Mouse (Mus musculus) kidney, adult 2 months (tissue): ENCODE data around the gene Cldn18. TPM values are rescaled to one million over a fixed set of nuclear protein-coding genes. Genes with fewer than 3 reads are reported as not detected.

Source experiments
- DNase-seq: peaks from one replicate; pipeline ENCODE4 v3.0.0; 2021
- H3K27ac ChIP-seq: fragments of 200-500 bp; 2 replicates; pipeline ENCODE4 v1.5.1; 2012; ENCODE audit warnings: low read depth, low read length, control low read depth, inconsistent platforms; ENCODE audit not compliant: insufficient read depth
- H3K27me3 ChIP-seq: fragments of 200-500 bp; replicated peaks from 2 replicates; pipeline ENCODE4 v1.6.1; 2012; ENCODE audit warnings: mild to moderate bottlenecking, moderate library complexity, low read length, inconsistent platforms; ENCODE audit not compliant: control insufficient read depth, insufficient read depth
- H3K36me3 ChIP-seq: fragments of 200-500 bp; 2 replicates; pipeline ENCODE4 v1.6.1; 2012; ENCODE audit warnings: mild to moderate bottlenecking, moderate library complexity, low read length, inconsistent platforms; ENCODE audit not compliant: control insufficient read depth, insufficient read depth
- H3K4me1 ChIP-seq: fragments of 200-500 bp; 2 replicates; pipeline ENCODE4 v1.6.1; 2011; ENCODE audit warnings: low read length; ENCODE audit not compliant: control insufficient read depth, insufficient read depth
- H3K4me3 ChIP-seq: fragments of 200-500 bp; 2 replicates; pipeline ENCODE4 v1.5.1; 2011; ENCODE audit warnings: mild to moderate bottlenecking, low read depth, low read length, control low read depth; ENCODE audit not compliant: insufficient read depth
- CTCF ChIP-seq: fragments of 200-500 bp; conservative IDR thresholded peaks from 2 replicates; pipeline ENCODE4 v1.5.1; 2011; ENCODE audit warnings: low read depth, mild to moderate bottlenecking, control low read depth, low read length, moderate library complexity, mixed read lengths; ENCODE audit not compliant: insufficient read depth, insufficient read length
- POLR2A ChIP-seq: fragments of 200-500 bp; IDR thresholded peaks from one replicate; pipeline ENCODE4 v1.6.1; 2011; ENCODE audit warnings: low read depth, low read length, control low read depth
- WGBS: fragments of 180-500 bp; shearing (Covaris S2); methylation state at CpG from one replicate; pipeline ENCODE4 v1.1.7; 2018; 5-methylcytosine and 5-hydroxymethylcytosine counted together
- polyA plus RNA-seq: library from polyadenylated mRNA; depleted of rRNA; stranded (reverse); fragments of >200 nt; gene quantifications from 2 replicates; pipeline ENCODE4 v1.2.3, GENCODE M21; 2012

Gene Cldn18
- polyA plus RNA-seq, 1 experiment, result 0.08 TPM

DNA sequence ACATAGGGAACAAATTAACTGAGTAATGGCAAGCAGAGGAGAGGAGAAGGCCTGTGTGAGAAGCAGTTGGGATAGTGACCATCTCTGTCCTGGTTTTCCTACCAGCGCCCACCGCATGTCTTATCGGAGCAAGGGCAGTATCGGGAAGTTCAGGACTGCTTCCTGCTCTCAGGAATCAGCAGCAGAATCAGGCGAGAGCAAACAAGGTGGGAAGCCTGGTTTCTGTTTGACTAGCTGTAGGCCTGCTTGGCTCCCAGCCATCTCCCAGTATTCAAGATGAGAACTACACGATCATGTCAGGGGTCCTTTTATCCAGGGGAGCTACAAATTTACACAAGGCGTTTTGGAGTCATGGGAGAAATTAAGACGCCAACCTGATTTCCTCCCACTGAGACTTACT lies 8.2 kb upstream of the Cldn18 start:
- no peaks in the 10 kb centered on the region for H3K36me3 ChIP-seq
- 63% methylated on average over 8 of the region's 8 CpGs for WGBS
- TF ChIP-seq POLR2A (no peak), CTCF (no peak)
- H3K4me1 ChIP-seq, result no peaks in the 10 kb centered on the region
- H3K27me3 ChIP-seq, result no peaks in the 10 kb centered on the region
- no peak overlapping the region for H3K4me3 ChIP-seq
- DNase-seq, result no peak
- no peak overlapping the region for H3K27ac ChIP-seq

DNA sequence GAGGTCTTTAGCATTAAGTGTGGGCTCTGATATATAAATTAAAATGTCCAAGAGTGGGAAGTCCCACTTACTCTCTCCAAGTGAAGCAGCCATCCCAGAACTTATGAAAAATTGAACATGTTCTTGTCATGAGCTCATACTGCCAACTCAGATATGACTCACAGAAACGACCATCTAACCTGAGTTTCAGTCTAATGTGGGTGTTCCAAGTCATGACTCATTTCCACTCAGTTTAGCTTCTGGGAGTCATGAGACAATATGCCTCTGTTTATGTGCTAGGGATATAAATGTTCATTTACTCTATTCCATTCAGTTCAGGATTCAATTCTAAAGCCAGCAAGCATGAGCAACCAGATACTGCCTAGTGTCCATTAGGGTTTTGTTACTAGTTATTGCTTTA lies 2.9 kb upstream of the Cldn18 start:
- no peak overlapping the region for H3K27ac ChIP-seq
- no peak for DNase-seq
- H3K36me3 ChIP-seq, result no peaks in the 10 kb centered on the region
- TF ChIP-seq CTCF (no peak), POLR2A (no peak)
- WGBS, result 40% methylated on average over 1 of the region's 1 CpGs
- no peak overlapping the region for H3K4me3 ChIP-seq
- no peaks in the 10 kb centered on the region for H3K27me3 ChIP-seq
- no peaks in the 10 kb centered on the region for H3K4me1 ChIP-seq

DNA sequence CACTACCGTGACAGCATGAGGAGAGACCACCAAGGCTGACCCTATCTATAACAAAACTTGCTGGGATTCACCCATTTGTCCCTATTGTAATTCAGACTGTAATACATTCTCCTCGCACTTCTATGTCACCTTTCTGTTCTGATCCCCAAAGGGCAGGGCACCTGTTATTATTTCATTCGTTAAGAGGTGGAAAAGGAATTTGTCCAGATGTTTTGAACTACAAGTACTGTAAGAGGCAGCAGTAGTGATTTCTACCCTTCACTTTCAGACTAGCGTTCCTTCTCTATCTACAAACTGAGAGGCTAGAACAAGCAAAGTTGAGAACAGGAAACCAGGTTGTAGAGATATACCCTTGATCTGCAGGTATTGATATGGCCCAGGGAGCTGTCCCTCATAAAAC lies 6.8 kb downstream of the Cldn18 start:
- no peak for DNase-seq
- Histone ChIP-seq H3K36me3 (no peaks in the 10 kb centered on the region), H3K4me3 (no peak overlapping the region), H3K27ac (no peak overlapping the region), H3K27me3 (no peaks in the 10 kb centered on the region), H3K4me1 (peaks cover 10% of the 10 kb centered on the region; the same call in 1 of the 2 replicates)
- TF ChIP-seq CTCF (no peak), POLR2A (no peak)
- 83% methylated on average over 4 of the region's 4 CpGs for WGBS

DNA sequence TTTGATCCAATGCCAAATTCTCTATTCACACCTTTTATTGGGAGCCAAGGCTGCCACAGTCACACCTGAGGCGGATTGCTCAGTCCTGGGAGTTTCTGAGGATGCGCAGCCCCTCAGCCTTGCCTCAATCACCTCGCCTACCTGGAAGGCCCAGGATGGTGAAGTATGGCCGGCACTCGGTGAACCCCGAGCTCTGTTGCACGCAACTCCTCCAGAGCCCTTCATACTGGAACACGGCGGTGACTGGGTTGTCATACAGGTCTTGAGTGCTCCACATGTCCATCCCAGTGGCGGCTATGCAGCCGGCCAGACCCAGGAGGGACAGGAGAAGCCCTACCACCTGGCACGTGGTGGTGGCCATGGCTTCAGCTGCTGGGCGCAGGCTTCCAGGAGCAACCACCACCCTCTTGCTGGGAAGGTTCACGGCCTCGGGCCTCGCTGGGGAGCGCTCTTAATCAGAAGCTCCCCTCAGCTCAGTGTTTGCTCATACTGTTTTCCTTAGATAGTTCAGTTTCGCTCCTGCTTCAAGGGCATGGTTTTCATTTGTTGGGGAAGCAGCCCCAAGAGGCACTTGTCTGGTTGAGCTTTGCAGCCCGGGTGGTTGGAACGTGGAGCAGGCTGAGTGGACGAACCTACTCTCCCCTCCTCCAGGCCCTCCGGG lies 7.3 kb downstream of the Cldn18 start:
- peaks cover 10% of the 10 kb centered on the region; the same call in 1 of the 2 replicates for H3K4me1 ChIP-seq
- 89% methylated on average over 22 of the region's 22 CpGs for WGBS
- TF ChIP-seq POLR2A (no peak), CTCF (no peak)
- H3K27me3 ChIP-seq, result no peaks in the 10 kb centered on the region
- no peak overlapping the region for H3K27ac ChIP-seq
- DNase-seq, result no peak
- H3K4me3 ChIP-seq, result no peak overlapping the region
- H3K36me3 ChIP-seq, result no peaks in the 10 kb centered on the region

DNA sequence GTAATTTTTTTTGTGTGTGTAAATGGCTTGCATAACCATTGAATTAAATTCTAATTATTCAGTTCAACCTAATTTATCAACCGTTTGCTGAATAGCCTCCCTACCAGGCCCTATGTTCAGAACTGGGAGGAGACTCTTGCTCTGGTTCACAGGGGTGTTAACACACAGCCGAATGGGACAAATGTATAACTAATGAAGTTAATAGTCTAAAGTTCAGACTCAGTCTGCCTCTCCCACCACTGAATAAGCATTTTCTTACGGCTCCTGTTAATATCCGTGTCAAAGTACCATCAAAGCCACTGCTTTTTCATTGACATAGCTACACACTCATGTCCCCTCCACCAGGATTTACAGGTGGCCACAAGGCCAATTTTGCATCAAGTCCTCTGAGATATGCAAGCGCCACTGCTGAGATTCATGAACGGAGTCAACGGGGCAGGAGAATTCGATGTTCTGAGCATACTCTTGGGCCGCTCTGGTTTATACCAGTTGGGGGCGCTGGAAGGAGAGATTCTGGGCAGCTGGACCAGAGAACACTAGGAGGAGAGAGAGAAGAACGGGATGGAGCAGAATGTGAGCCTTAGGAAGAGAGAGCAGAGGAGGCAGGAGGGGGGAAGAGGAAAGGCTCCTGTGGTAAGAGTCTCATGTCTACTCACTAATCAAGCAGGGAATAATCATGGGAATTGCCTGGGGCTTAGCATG lies 9.5 kb downstream of the Cldn18 start:
- no peaks in the 10 kb centered on the region for H3K36me3 ChIP-seq
- WGBS, result 52% methylated on average over 11 of the region's 11 CpGs
- DNase-seq, result peak; percentile 81
- H3K4me3 ChIP-seq, result peak overlapping the region; percentile 26; the same call in 1 of the 2 replicates
- no peaks in the 10 kb centered on the region for H3K27me3 ChIP-seq
- no peak for TF ChIP-seq POLR2A
- TF ChIP-seq CTCF, result no peak
- H3K27ac ChIP-seq, result peak overlapping the region; percentile 85
- peaks cover 10% of the 10 kb centered on the region; the same call in 1 of the 2 replicates for H3K4me1 ChIP-seq

DNA sequence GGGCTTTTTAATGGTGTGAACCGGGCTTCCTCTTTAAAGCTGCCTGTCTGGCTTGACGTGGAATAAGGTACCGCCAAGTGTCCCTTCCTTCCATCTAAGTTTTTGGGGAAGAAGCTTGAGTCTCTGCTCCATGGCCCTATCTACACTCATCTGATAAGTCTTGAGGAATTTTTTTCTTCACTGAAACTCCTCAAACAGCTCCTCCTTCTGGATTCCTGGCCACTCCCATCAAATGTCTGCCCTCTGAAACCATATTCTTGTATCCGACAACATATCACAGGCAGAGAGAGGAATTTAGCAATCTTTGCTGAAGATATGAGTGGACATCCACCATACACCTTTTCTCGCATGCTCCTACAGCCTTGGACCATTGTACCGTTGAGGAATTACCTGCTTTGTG lies 10.8 kb downstream of the Cldn18 start:
- no peak for DNase-seq
- TF ChIP-seq POLR2A (no peak), CTCF (no peak)
- no peak overlapping the region for H3K4me3 ChIP-seq
- H3K4me1 ChIP-seq, result peaks cover 10% of the 10 kb centered on the region; the same call in 1 of the 2 replicates
- H3K27me3 ChIP-seq, result no peaks in the 10 kb centered on the region
- WGBS, result 93% methylated on average over 6 of the region's 6 CpGs
- H3K36me3 ChIP-seq, result no peaks in the 10 kb centered on the region
- H3K27ac ChIP-seq, result no peak overlapping the region; the same call in 1 of the 2 replicates

DNA sequence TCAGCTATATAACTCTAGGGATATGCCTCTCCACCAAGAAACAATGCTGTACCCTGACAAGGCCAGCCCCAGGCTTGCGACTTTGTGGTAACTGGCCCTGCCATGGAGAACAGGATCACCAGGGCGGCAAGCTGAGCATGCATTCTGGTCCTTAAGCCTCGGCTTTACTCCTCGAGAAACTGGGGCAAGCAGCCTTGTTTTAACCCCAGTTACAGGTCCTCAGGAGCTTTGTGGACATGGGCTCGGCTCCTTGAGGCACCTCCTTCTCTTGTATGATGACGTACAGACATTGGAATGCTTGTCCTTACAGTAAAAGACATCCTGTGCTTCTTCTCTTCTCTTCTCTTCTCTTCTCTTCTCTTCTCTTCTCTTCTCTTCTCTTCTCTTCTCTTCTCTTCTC lies 13.4 kb downstream of the Cldn18 start:
- 89% methylated on average over 6 of the region's 6 CpGs for WGBS
- DNase-seq, result no peak
- Histone ChIP-seq H3K4me1 (peaks cover 16% of the 10 kb centered on the region; the same call in 1 of the 2 replicates), H3K27me3 (no peaks in the 10 kb centered on the region), H3K36me3 (no peaks in the 10 kb centered on the region), H3K4me3 (no peak overlapping the region), H3K27ac (no peak overlapping the region)
- TF ChIP-seq POLR2A (no peak), CTCF (no peak)
